Mouse (Mus musculus) hindlimb bud, embryonic 11.5 days (tissue): ENCODE measurements around the gene Shf.
"Not testable (repeated sequence)": the region's sequence is repeated elsewhere in the genome, so short reads cannot be mapped to it uniquely, and the experiment has no call there.

ENCODE experiments used
- DNase-seq: peaks from one replicate; pipeline ENCODE4 v3.0.0-alpha.2; 2012; ENCODE audit warnings: low read depth, low spot score; ENCODE audit errors: extremely low spot score

The Shf gene

GRCm38 (mm10) chr2:122349136-122349785, 19.7 kb downstream of the Shf start:
- no peak for DNase-seq

GRCm38 (mm10) chr2:122348531-122349131, 20.3 kb downstream of the Shf start:
- no peak for DNase-seq

- DNase-seq: no peak
These were observed 21.7 kb downstream of the Shf start for GRCm38 (mm10) chr2:122347257-122347656.

GRCm38 (mm10) chr2:122346164-122346563, 22.8 kb downstream of the Shf start:
- DNase-seq: not testable (repeated sequence)

GRCm38 (mm10) chr2:122345106-122345893, 23.7 kb downstream of the Shf start:
- DNase-seq: no peak

- no peak for DNase-seq
These were observed 31.7 kb downstream of the Shf start for GRCm38 (mm10) chr2:122337291-122337690.

GRCm38 (mm10) chr2:122334170-122334569, 34.8 kb downstream of the Shf start:
- no peak for DNase-seq

- no peak for DNase-seq
These were observed 36.7 kb downstream of the Shf start for GRCm38 (mm10) chr2:122332222-122332621.

GRCm38 (mm10) chr2:122330317-122330716, 38.6 kb downstream of the Shf start:
- not testable (repeated sequence) for DNase-seq

- no peak for DNase-seq
These were observed 41.0 kb downstream of the Shf start for GRCm38 (mm10) chr2:122327986-122328385.

GRCm38 (mm10) chr2:122325361-122325760, 43.6 kb downstream of the Shf start:
- DNase-seq: no peak

GRCm38 (mm10) chr2:122324586-122324985, 44.4 kb downstream of the Shf start:
- no peak for DNase-seq

- DNase-seq: no peak
These were observed 45.0 kb downstream of the Shf start for GRCm38 (mm10) chr2:122323960-122324359.

- DNase-seq: no peak
These were observed 51.6 kb downstream of the Shf start for GRCm38 (mm10) chr2:122317384-122317783.

GRCm38 (mm10) chr2:122315372-122315771, 53.6 kb downstream of the Shf start, which contains the start of gene Duox1:
Duox1 (plus strand) TSS chr2:122315672.
- DNase-seq: no peak

GRCm38 (mm10) chr2:122313536-122313935, 55.4 kb downstream of the Shf start, which contains the start of gene Duoxa1:
Duoxa1 (minus strand) TSS chr2:122313730.
- no peak for DNase-seq

GRCm38 (mm10) chr2:122312722-122313417, 56.1 kb downstream of the Shf start:
- DNase-seq: no peak

GRCm38 (mm10) chr2:122311561-122311960, 57.4 kb downstream of the Shf start:
- DNase-seq: no peak

GRCm38 (mm10) chr2:122309647-122310046, 59.3 kb downstream of the Shf start:
- no peak for DNase-seq

GRCm38 (mm10) chr2:122306184-122306583, 62.8 kb downstream of the Shf start:
- DNase-seq: no peak
